Mouse (Mus musculus): ENCODE measurements around the gene Phb2. TPM values are rescaled to one million over a fixed set of nuclear protein-coding genes. Genes with fewer than 3 reads are reported as not detected.

Phb2 gene
- total and polyA plus RNA-seq, 3 experiments: 309 to 815 (median 706) TPM

DNA sequence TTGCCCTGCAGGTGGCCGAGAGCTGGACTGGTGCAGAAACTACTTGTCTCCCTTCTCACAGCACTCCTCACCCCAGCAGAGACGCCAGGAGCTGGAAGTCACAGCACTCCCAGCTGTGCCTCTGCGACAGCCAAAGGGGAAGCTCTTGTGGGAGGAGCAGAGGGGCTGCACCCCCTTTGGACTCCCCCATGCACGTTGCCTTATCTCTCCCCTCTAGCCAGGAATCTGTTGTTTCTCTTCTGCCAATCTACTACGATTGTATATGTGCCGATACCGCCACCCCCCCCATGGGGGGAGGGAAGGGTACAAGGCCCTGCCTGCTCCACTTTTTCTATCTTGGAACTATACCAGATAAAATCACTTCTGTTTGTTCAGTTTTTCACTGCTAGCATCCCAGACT is 8.3 kb upstream of the Phb2 start:
- Histone ChIP-seq H3K27ac (ENCODE audit: control insufficient read depth, low read depth, low read length) (no peak overlapping the region), H3K4me3 (ENCODE audit: control insufficient read depth in 1 of 2, insufficient read depth in 1 of 2, low read depth in 2 of 2, low read length in 2 of 2) (no peak overlapping the region), H3K9me3 (replicated peaks; ENCODE audit: insufficient read depth, low read length) (no peaks in the 10 kb centered on the region), H3K9ac (ENCODE audit: control insufficient read depth, low read depth, low read length, poor library complexity, severe bottlenecking) (no peak overlapping the region), H3K27me3 (ENCODE audit: control insufficient read depth in 1 of 2, insufficient read depth in 2 of 2, low read length in 2 of 2) (no peaks in the 10 kb centered on the region), H3K36me3 (ENCODE audit: control insufficient read depth in 1 of 2, insufficient read depth in 2 of 2, low read length in 2 of 2) (peaks cover 12 to 19% of the 10 kb centered on the region in 2 experiments), H3K4me1 (ENCODE audit: control insufficient read depth in 1 of 2, insufficient read depth in 2 of 2, low read length in 2 of 2) (peaks cover 0 to 5% of the 10 kb centered on the region in 2 experiments; a peak in 3 of 4 replicates), H3K79me2 (ENCODE audit: control insufficient read depth, insufficient read depth, low read length, poor library complexity) (peaks cover 24% of the 10 kb centered on the region)
- DNase-seq (ENCODE audit: low read depth, low spot score): peak; percentile 66
- TF ChIP-seq RCOR1 (IDR thresholded peaks at IDR 0.05; ENCODE audit: low read depth, low read length) (peak; percentile 86), SMC3 (IDR thresholded peaks at IDR 0.05; ENCODE audit: low read depth, low read length) (no peak), TBP (IDR thresholded peaks at IDR 0.05; ENCODE audit: low read depth, low read length) (0 out of 2 replicates have a peak, but pooled peaks have one; percentile 14), SIN3A (IDR thresholded peaks at IDR 0.05; ENCODE audit: low read length) (peak; percentile 57), UBTF (IDR thresholded peaks at IDR 0.05; ENCODE audit: borderline replicate concordance, insufficient read depth, low read depth, low read length) (no peak), ELF1 (IDR thresholded peaks at IDR 0.05; ENCODE audit: low read depth, low read length) (no peak), POLR2A (IDR thresholded peaks at IDR 0.05; ENCODE audit: control insufficient read depth in 1 of 2, insufficient read depth in 1 of 2, low read depth in 1 of 2, low read length in 2 of 2, poor library complexity in 1 of 2) (peak in 1 of 2 experiments; percentile 42; a peak in 2 of 4 replicates), GATA1 (IDR thresholded peaks at IDR 0.05; ENCODE audit: low read depth, low read length) (peak; percentile 74), MYC (IDR thresholded peaks at IDR 0.05; ENCODE audit: low read depth, low read length) (0 out of 2 replicates have a peak, but pooled peaks have one; percentile 33), ETS1 (IDR thresholded peaks at IDR 0.05; ENCODE audit: low read depth, low read length) (peak; percentile 61), MAX (IDR thresholded peaks at IDR 0.05; ENCODE audit: low read length) (no peak), TCF12 (IDR thresholded peaks at IDR 0.05; ENCODE audit: low read depth, low read length) (peak; percentile 69), EP300 (IDR thresholded peaks at IDR 0.05; ENCODE audit: low read depth in 1 of 2, low read length in 2 of 2) (peak in 1 of 2 experiments; percentile 58; a peak in 2 of 4 replicates), POLR2AphosphoS2 (IDR thresholded peaks at IDR 0.05; ENCODE audit: low read length) (peak; percentile 14; the same call in 1 of the 2 replicates), JUND (IDR thresholded peaks at IDR 0.05; ENCODE audit: low read depth, low read length) (no peak), TAL1 (IDR thresholded peaks at IDR 0.05; ENCODE audit: low read length) (no peak), BHLHE40 (IDR thresholded peaks at IDR 0.05; ENCODE audit: borderline replicate concordance, low read depth, low read length) (no peak), USF1 (IDR thresholded peaks at IDR 0.05; ENCODE audit: low read depth, low read length) (no peak)

GRCm38 (mm10) chr6:124704417-124704816 is 7.7 kb upstream of the Phb2 start:
- peaks cover 2 to 5% of the 10 kb centered on the region in 2 experiments; a peak in 3 of 4 replicates for H3K4me1 ChIP-seq (ENCODE audit: control insufficient read depth in 1 of 2, insufficient read depth in 2 of 2, low read length in 2 of 2)
- H3K27me3 ChIP-seq (ENCODE audit: control insufficient read depth in 1 of 2, insufficient read depth in 2 of 2, low read length in 2 of 2): no peaks in the 10 kb centered on the region
- no peak for DNase-seq (ENCODE audit: low read depth, low spot score)
- H3K9ac ChIP-seq (ENCODE audit: control insufficient read depth, low read depth, low read length, poor library complexity, severe bottlenecking): no peak overlapping the region
- TF ChIP-seq TAL1 (IDR thresholded peaks at IDR 0.05; ENCODE audit: low read length) (no peak), MXI1 (IDR thresholded peaks at IDR 0.05; ENCODE audit: low read depth, low read length) (no peak), CTCF (IDR thresholded peaks at IDR 0.05 in 2 of 3, conservative IDR thresholded peaks at IDR 0.05 in 1 of 3; ENCODE audit: control insufficient read depth in 1 of 3, insufficient read depth in 1 of 3, low read depth in 2 of 3, low read length in 3 of 3, poor library complexity in 1 of 3, severe bottlenecking in 1 of 3) (no peak), ZC3H11A (IDR thresholded peaks at IDR 0.05; ENCODE audit: low read depth, low read length) (no peak), POLR2AphosphoS2 (IDR thresholded peaks at IDR 0.05; ENCODE audit: low read length) (peak; percentile 85), MAFK (IDR thresholded peaks at IDR 0.05; ENCODE audit: borderline replicate concordance, low read depth, low read length) (no peak), ZMIZ1 (IDR thresholded peaks at IDR 0.05; ENCODE audit: low read depth, low read length) (peak; percentile 76; the same call in 1 of the 2 replicates), POLR2A (IDR thresholded peaks at IDR 0.05; ENCODE audit: control insufficient read depth in 1 of 2, insufficient read depth in 1 of 2, low read depth in 1 of 2, low read length in 2 of 2, poor library complexity in 1 of 2) (no peak), ELF1 (IDR thresholded peaks at IDR 0.05; ENCODE audit: low read depth, low read length) (0 out of 2 replicates have a peak, but pooled peaks have one; percentile 27), MYB (IDR thresholded peaks at IDR 0.05; ENCODE audit: low read depth, low read length) (no peak), UBTF (IDR thresholded peaks at IDR 0.05; ENCODE audit: borderline replicate concordance, insufficient read depth, low read depth, low read length) (no peak), GATA1 (IDR thresholded peaks at IDR 0.05; ENCODE audit: low read depth, low read length) (peak; percentile 56; the same call in 1 of the 2 replicates), TCF12 (IDR thresholded peaks at IDR 0.05; ENCODE audit: low read depth, low read length) (no peak), USF1 (IDR thresholded peaks at IDR 0.05; ENCODE audit: low read depth, low read length) (no peak), NRF1 (IDR thresholded peaks at IDR 0.05; ENCODE audit: insufficient read depth, low read depth, low read length, poor library complexity, severe bottlenecking) (no peak), ETS1 (IDR thresholded peaks at IDR 0.05; ENCODE audit: low read depth, low read length) (no peak), NELFE (IDR thresholded peaks at IDR 0.05; ENCODE audit: low read depth, low read length) (no peak), SMC3 (IDR thresholded peaks at IDR 0.05; ENCODE audit: low read depth, low read length) (peak; percentile 19), SIN3A (IDR thresholded peaks at IDR 0.05; ENCODE audit: low read length) (no peak)
- no peak overlapping the region for H3K27ac ChIP-seq (ENCODE audit: control insufficient read depth, low read depth, low read length)
- no peak overlapping the region for H3K4me3 ChIP-seq (ENCODE audit: control insufficient read depth in 1 of 2, insufficient read depth in 1 of 2, low read depth in 2 of 2, low read length in 2 of 2)
- no peaks in the 10 kb centered on the region for H3K9me3 ChIP-seq (replicated peaks; ENCODE audit: insufficient read depth, low read length)
- H3K36me3 ChIP-seq (ENCODE audit: control insufficient read depth in 1 of 2, insufficient read depth in 2 of 2, low read length in 2 of 2): peaks cover 12 to 24% of the 10 kb centered on the region in 2 experiments
- peaks cover 30% of the 10 kb centered on the region for H3K79me2 ChIP-seq (ENCODE audit: control insufficient read depth, insufficient read depth, low read length, poor library complexity)
